Mouse (Mus musculus): Measurements from ENCODE around the gene Trim39.

Trim39 gene

GRCm38 (mm10) chr17:36229046-36229445 lies 43.0 kb downstream of the Trim39 start:
- DNase-seq (ENCODE audit: low read depth, low spot score), result peak; percentile 37
- Histone ChIP-seq H3K36me3 (ENCODE audit: control insufficient read depth, insufficient read depth, low read length, poor library complexity, severe bottlenecking) (no peaks in the 10 kb centered on the region), H3K27me3 (ENCODE audit: control insufficient read depth, insufficient read depth, low read length, poor library complexity, severe bottlenecking) (peaks cover 1% of the 10 kb centered on the region; the same call in 1 of the 2 replicates)

GRCm38 (mm10) chr17:36226921-36227320 lies 45.1 kb downstream of the Trim39 start:
- Histone ChIP-seq H3K27me3 (ENCODE audit: control insufficient read depth, insufficient read depth, low read length, poor library complexity, severe bottlenecking) (peaks cover 1% of the 10 kb centered on the region; the same call in 1 of the 2 replicates), H3K36me3 (ENCODE audit: control insufficient read depth, insufficient read depth, low read length, poor library complexity, severe bottlenecking) (no peaks in the 10 kb centered on the region)
- peak; percentile 65 for DNase-seq (ENCODE audit: low read depth, low spot score)

GRCm38 (mm10) chr17:36225231-36225824 lies 46.7 kb downstream of the Trim39 start:
- Histone ChIP-seq H3K36me3 (ENCODE audit: control insufficient read depth, insufficient read depth, low read length, poor library complexity, severe bottlenecking) (no peaks in the 10 kb centered on the region), H3K27me3 (ENCODE audit: control insufficient read depth, insufficient read depth, low read length, poor library complexity, severe bottlenecking) (peaks cover 1% of the 10 kb centered on the region; the same call in 1 of the 2 replicates)
- no peak for DNase-seq (ENCODE audit: low read depth, low spot score)

- Histone ChIP-seq H3K36me3 (ENCODE audit: control insufficient read depth, insufficient read depth, low read length, poor library complexity, severe bottlenecking) (no peaks in the 10 kb centered on the region), H3K27me3 (ENCODE audit: control insufficient read depth, insufficient read depth, low read length, poor library complexity, severe bottlenecking) (peaks cover 1% of the 10 kb centered on the region; the same call in 1 of the 2 replicates)
- no peak for DNase-seq (ENCODE audit: low read depth, low spot score)
Measured at GRCm38 (mm10) chr17:36224451-36224850, 47.6 kb downstream of the Trim39 start.

- H3K36me3 ChIP-seq (ENCODE audit: control insufficient read depth, insufficient read depth, low read length, poor library complexity, severe bottlenecking), result no peaks in the 10 kb centered on the region
- no peak for DNase-seq (ENCODE audit: low read depth, low spot score)
- no peaks in the 10 kb centered on the region for H3K27me3 ChIP-seq (ENCODE audit: control insufficient read depth, insufficient read depth, low read length, poor library complexity, severe bottlenecking)
Measured at GRCm38 (mm10) chr17:36218594-36219155, 53.4 kb downstream of the Trim39 start.

- H3K27me3 ChIP-seq (ENCODE audit: control insufficient read depth, insufficient read depth, low read length, poor library complexity, severe bottlenecking), result no peaks in the 10 kb centered on the region
- H3K36me3 ChIP-seq (ENCODE audit: control insufficient read depth, insufficient read depth, low read length, poor library complexity, severe bottlenecking), result no peaks in the 10 kb centered on the region
- DNase-seq (ENCODE audit: low read depth, low spot score), result no peak
Measured at GRCm38 (mm10) chr17:36215586-36215985, 56.5 kb downstream of the Trim39 start.

All from splenic B cell, adult 2 months (primary cell).